Mouse (Mus musculus): Measurements from ENCODE around the gene Srbd1.

DNA sequence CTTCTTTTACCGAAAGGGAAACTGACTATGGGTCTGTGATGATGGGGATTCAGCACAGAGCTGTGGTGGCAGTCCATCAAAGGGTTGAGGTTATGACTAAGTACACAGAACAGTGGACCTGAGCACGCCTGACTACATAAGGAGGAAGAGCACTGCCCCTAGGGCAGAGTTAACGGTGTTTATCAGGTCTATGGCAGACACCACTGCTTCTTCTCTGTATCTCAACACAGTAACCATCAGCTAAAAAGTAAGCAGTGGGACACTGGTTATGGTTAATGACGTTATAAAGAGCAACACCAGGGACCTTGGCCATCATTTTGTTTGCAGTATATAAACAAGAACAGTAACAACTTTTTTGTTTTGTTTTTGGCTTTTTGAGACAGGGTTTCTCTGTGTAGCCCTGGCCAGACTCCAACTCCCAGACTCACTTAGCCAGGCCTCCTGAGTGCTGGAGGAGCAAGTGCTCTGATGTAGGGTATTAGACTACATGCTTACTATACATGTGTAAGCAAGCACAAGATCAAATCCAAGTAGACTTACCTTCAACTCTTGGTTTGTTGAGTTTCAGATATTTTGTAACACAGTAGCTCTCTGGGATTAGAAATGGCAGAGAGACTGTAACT is 117.3 kb downstream of the Srbd1 start:
- TF ChIP-seq POLR2A (IDR thresholded peaks at IDR 0.05; ENCODE audit: insufficient read depth, low read depth, low read length), result no peak
- TF ChIP-seq CTCF (IDR thresholded peaks at IDR 0.05; ENCODE audit: insufficient read depth, low read depth, low read length), result no peak
